Mouse (Mus musculus) splenic B cell, adult 2 months (primary cell): ENCODE results near the gene Ubl5.

Experiments used
- DNase-seq: peaks from one replicate; pipeline ENCODE4 v3.0.0-alpha.2; 2011; ENCODE audit warnings: low read depth, low spot score
- H3K27me3 ChIP-seq: 2 replicates; pipeline ENCODE4 v1.6.1; 2012; ENCODE audit warnings: mild to moderate bottlenecking, low read length, moderate library complexity, mixed read lengths; ENCODE audit not compliant: control insufficient read depth, poor library complexity, insufficient read depth, severe bottlenecking
- H3K36me3 ChIP-seq: 2 replicates; pipeline ENCODE4 v1.6.1; 2012; ENCODE audit warnings: mild to moderate bottlenecking, low read length, moderate library complexity, mixed read lengths; ENCODE audit not compliant: control insufficient read depth, poor library complexity, insufficient read depth, severe bottlenecking

The Ubl5 gene

DNA sequence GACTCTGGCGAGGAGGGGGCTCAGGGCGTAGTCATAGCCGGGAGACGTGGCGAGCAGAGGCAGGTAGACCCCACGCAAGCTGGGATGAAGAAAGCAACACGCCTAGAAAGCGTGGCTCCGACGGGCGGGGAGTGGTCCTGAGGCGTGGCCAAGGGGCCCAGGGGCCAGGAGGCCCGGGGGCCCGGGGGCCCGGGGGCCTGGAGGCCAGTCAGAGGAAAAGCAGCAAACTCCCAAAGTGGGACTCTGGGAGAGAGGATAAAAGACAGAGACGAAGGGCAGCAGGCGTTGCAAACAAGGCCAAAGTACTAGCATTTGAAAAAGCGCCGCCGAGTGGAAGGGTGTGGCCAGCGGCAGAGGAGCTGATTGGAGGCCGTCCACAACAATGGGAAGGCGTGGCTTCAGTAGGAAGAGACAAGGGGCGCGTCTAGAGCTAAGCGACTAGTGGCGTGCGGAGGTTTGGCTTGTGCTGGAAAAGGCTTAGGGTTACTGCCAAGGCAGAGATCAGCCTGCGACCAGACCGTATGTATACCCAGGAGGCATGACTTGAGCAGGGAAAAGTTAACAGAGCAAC, 303 bp downstream of the Ubl5 start:
- peak; percentile 91 for DNase-seq
- no peaks in the 10 kb centered on the region for H3K27me3 ChIP-seq
- peaks cover 2% of the 10 kb centered on the region for H3K36me3 ChIP-seq

DNA sequence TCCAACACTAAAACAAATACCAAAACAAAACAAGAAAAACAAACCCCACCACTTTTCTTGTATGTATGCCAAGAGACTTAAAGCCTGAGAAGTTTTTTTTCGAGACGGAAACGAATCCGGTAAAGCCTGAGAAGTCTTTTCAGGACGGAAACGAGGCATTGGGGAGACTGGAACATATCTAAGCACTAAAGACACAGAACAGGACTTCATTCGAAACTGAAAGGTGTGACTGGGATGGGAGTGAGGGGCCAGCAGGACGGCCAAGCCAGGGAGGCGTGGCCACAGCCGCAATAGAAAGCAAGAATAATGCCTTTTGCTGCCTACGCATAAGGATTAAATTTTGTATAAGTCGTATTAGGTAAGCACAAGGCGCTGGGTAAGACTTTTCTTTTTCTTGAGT, 1.1 kb downstream of the Ubl5 start:
- DNase-seq: peak; percentile 27
- Histone ChIP-seq H3K27me3 (no peaks in the 10 kb centered on the region), H3K36me3 (peaks cover 2% of the 10 kb centered on the region)

DNA sequence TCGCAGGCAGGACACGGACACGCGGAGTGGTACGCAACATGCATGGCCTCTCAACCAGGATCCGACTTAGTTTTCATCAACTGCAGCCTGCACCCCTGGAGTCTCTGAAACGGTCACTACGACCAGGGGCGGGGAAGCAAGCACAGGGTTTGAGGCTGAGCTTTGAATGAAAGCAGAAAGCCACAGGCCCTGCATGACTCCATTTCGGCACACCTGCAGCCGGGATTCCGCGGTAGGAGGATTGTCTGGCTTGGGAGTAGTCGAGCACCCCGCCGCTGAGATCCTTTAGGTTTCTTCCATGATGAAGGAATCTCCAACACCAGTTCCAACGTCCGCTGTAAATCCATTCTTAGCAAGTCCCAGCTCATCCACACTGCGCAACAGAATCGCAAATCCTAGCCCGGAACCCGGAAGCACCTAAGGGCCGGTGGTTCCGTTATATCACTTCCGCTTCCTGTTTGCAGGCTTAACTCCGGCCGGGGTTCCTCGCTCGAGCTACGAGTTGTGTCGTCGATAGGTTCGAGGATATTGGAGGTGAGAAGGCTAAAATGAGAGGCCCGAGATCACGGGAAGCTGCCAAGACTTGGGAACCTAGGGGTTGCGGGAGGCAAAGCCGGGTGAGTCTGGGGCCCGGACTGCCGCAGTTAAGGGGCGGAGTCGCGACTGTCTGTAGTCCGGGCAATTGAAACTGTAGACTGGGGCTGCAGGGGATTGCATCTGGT, 1.8 kb downstream of the Ubl5 start, which contains the start of gene Fbxl12:
Gene Fbxl12, minus strand, starts transcription at position 408 of the 722 bp plus-strand sequence.
- DNase-seq: peak; percentile 87
- H3K27me3 ChIP-seq: no peaks in the 10 kb centered on the region
- no peaks in the 10 kb centered on the region; the same call in 1 of the 2 replicates for H3K36me3 ChIP-seq

DNA sequence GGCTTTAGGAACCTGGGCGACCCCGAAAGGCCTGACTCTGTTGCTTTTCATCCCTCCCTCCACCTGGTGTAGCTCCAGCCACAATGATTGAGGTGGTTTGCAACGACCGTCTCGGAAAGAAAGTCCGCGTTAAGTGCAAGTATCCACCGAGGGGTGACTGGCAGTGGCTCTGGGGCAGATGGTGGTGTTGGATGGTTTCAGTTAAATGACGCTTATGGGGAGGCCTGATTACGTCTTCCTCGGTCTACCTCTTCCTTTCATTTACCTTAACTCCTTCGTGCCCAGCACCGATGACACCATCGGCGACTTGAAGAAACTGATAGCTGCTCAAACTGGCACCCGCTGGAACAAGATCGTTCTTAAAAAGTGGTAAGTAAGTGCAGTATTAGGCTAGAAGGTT, 2.4 kb downstream of the Ubl5 start:
- no peaks in the 10 kb centered on the region; the same call in 1 of the 2 replicates for H3K36me3 ChIP-seq
- DNase-seq: peak; percentile 71
- no peaks in the 10 kb centered on the region for H3K27me3 ChIP-seq

DNA sequence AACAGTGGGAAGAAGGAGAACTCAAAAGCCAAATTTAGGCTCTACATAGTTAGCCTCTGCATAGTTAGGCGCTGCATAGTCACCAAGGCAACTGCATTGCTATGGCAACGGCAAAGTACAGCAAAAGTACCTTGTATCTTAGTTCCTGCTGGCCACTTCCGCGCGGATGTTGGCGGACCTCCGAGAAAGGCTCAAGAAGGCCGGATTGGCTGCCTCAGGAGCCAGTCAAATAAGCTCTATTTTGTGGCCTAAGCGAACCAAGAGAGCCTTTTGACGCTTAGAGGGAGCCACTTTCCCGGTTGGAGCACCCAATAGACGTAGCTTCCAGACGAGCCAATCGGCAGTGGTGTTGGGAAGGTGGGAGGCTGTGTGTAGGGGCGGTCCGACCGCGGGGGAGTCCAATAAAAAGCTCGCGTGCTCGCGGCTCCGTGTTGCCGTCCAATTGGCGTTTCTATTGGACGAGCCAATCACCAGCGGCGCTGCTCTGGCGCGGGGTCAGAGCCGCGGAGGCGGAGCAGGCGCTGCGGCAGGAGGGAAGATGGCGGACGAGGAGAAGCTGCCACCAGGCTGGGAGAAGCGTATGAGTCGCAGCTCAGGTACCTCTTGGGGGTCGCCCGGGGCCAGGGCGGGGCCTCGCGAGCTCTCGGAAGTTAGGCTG, 9.1 kb downstream of the Ubl5 start, which contains the start of gene Pin1:
Gene Pin1, plus strand, starts transcription at position 494 of the 658 bp plus-strand sequence.
- Histone ChIP-seq H3K27me3 (no peaks in the 10 kb centered on the region), H3K36me3 (no peaks in the 10 kb centered on the region; the same call in 1 of the 2 replicates)
- peak; percentile 99 for DNase-seq

DNA sequence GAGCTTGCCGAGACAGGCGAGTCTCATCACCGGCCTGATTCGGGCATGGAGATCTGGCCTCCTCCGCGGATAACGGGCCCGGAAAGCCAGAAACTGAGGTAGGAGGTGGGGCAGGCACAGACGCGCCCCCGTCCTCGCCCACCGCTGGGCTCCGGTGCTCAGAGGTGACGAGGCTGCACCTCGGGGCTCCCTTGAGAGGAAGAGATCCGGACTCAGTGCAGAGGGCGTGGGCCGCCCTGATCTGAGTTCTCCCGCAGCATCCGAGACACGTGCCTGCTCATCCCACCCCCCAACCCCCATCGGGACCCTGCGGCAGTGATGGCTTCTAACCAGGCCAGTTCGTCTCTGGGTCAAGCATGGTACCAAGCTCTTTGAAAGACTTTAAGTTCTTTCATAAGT, 9.6 kb downstream of the Ubl5 start:
- no peak for DNase-seq
- Histone ChIP-seq H3K36me3 (no peaks in the 10 kb centered on the region; the same call in 1 of the 2 replicates), H3K27me3 (no peaks in the 10 kb centered on the region)

DNA sequence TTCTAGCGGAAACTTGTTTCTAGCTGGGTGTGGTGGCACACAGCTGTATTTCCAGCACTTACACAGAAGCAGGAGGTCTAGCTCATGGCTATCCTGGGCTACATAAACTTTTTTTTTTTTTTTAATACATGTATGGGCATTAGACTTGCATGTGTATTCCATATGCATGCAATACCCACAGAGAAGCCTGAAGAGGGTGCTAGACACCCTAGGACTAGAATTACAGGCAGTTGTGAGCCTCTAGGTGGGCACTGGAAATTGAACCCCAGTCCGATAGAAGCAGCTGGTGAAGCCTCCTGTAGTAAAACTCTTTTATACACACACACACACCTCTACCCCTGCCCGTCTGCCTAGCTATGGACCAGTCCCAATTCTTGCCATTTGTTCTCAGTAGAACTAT, 11.2 kb downstream of the Ubl5 start:
- Histone ChIP-seq H3K27me3 (no peaks in the 10 kb centered on the region), H3K36me3 (no peaks in the 10 kb centered on the region; the same call in 1 of the 2 replicates)
- no peak for DNase-seq

DNA sequence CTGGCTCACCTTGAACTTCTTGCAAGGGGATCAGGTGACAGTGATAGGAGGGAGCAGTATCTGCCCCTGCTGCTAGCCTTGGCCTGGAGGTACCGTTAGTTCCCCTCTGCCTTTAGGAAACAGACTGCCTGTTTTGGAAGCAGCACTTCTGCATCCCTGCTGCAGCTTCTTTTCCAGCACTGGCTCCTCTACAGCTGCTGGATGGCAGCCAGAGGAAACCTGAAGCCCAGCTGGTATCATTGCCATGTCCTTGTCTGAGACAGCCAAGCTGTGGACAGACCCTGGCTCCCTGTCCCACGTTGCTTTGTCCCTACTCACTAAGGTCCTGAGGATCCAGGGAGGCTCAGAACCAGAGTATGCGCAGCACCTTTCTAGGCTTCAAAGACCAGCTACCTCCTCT, 14.9 kb downstream of the Ubl5 start:
- no peak for DNase-seq
- Histone ChIP-seq H3K27me3 (no peaks in the 10 kb centered on the region), H3K36me3 (no peaks in the 10 kb centered on the region; the same call in none of the 2 replicates)

DNA sequence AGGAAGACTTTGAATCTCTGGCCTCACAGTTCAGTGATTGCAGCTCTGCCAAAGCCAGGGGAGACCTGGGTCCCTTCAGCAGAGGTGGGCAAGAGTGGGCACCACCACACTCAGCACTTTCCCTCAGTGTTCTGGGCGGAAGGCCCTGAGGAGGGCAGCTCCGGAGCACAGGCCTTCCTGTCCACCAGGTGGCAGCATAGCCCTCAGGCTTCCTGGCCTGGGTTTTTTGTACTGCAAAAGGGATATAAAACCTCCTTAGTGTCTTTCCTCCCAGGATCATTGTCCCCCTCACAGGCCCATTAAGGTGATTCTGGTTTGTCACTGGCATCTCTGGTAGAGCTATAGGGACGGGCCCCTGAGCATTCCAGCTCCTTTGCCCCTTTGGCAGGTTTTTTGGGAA, 19.6 kb downstream of the Ubl5 start:
- peaks cover 2% of the 10 kb centered on the region for H3K36me3 ChIP-seq
- no peaks in the 10 kb centered on the region for H3K27me3 ChIP-seq
- peak; percentile 64 for DNase-seq

DNA sequence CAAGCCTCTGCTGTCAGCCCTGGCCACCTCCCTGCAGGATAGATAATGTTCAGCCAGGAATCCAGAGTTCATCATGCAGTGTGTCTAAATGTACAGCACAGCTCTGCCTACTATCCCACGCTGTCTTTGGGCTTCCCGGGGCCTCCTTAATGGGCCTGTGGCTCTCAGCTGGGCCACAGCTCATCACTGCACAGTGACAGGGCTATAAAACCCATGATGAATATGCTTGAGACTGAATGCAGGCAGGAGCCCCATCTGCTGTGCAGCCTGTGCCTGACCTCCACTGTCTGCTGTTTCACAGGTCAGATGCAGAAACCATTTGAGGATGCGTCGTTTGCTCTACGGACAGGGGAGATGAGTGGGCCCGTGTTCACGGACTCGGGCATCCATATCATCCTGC, 20.2 kb downstream of the Ubl5 start:
- DNase-seq: no peak
- no peaks in the 10 kb centered on the region for H3K27me3 ChIP-seq
- H3K36me3 ChIP-seq: peaks cover 2% of the 10 kb centered on the region

DNA sequence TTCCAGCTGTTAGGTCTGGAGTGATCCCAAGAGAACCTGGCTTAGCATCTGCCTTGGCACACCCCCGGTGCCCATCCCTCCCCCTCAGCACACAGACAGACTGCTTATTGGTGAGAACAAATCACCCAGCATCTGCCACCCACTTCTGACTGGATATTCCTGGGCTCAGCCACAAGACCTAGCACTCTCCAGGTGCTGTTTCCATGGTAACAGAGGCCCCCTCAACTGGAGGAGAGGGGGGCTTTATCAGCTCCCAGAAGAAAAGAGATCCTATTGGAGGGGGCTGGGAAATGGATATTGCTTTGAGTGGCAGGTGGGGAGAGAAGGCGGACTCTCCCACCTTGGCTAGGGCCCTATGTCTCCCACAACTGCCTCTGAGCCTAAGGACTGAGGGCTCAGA, 21.3 kb downstream of the Ubl5 start:
- Histone ChIP-seq H3K36me3 (peaks cover 2% of the 10 kb centered on the region), H3K27me3 (no peaks in the 10 kb centered on the region)
- DNase-seq: no peak

DNA sequence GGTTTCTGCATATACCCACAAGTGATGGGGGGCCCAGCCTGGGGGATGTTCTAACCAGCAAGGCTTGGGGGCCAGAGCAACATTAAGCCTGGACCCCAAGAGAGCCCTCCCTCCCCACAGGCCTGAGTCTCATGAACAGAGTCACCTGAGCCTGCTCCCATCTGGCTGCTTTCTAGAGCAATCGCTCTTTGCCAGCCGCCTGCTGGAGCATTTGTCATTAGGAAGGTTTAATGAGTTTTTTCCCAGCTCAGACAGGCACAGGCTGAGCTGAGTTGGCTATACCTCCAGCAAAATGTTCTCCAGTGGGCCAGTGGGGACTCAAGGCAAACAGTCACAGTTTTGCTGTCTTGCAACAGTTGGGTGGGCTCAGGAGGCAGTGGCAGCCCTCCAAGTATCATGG, 21.7 kb downstream of the Ubl5 start:
- H3K27me3 ChIP-seq: no peaks in the 10 kb centered on the region
- peaks cover 2% of the 10 kb centered on the region for H3K36me3 ChIP-seq
- no peak for DNase-seq

DNA sequence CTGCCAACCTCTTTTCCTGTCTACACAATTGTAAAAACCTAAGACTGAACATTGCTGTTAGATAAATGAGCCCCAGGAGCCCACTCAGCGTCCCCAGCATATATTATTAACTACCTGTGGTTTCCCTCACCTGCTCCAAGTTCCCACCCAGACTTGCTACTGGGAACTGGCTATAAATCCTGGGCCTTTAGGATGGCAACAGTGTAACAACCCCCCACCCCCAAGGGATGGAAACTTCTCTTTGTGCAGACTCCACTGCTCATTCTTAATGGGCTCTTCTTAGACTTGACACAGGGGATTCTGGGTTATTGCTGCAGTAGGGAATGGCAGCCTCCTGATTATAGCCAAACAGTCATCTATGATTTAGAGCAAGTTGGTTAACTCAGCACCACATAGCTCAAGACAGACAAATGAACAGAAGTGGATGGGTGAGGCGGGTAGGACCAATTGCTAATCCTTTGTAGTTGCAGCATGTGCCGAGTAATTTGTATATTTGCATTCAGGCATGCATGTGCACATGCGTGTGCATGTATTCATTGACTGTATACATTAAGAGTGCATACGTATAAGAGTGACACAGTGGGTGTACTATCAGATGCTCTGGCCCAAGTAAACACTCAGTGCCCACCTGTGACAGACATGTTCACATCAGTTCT, 22.4 kb downstream of the Ubl5 start:
- no peaks in the 10 kb centered on the region for H3K27me3 ChIP-seq
- no peak for DNase-seq
- H3K36me3 ChIP-seq: peaks cover 2% of the 10 kb centered on the region

DNA sequence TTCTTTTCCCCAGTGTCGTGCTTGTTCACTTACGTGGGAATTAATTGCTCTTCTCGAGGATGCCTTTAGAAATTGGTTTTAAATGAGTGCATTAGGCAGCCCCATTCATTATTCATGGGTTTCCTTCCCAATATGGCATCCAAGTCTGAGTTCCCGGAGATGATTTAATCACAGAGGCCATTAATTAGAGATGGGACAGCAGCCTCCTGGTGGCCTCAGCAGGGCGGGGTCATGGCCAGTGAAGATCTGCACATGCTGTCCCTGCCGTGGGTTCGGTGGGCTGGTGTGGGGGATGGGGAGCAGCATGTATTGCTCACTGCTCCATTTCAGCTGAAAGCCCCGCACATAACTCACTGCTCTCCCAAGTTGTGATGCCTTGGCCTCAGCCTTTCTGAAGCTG, 23.2 kb downstream of the Ubl5 start:
- no peak for DNase-seq
- peaks cover 2% of the 10 kb centered on the region for H3K36me3 ChIP-seq
- no peaks in the 10 kb centered on the region for H3K27me3 ChIP-seq
